Mouse (Mus musculus): ENCODE data around the gene Nrip1. TPM values are rescaled to one million over a fixed set of nuclear protein-coding genes. Genes with fewer than 3 reads are reported as not detected.

Nrip1 gene
- total and polyA plus RNA-seq, 3 experiments: not detected

DNA sequence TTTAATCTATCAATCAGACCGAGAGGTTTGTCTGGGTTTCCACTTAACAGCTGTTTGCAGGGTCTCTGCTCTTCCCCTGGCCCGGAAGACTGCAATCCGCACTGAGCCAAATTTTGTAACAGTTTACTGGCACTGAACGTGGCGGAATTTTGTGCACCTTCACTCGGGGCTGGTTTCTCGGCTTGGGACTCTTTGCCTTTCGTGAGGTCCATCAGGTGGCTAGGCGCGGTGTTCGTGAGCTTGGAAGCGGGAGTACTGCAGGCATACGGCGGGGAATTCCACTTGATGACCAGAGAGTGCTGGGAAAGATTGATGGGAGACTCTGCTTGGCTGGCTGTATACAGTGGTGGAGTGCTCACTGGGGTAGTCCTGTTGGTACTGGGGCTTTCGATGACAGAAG lies 81.0 kb downstream of the Nrip1 start:
- H3K27ac ChIP-seq (ENCODE audit: insufficient read depth, low read depth): no peak overlapping the region
- in situ Hi-C loops (cut with MboI; ENCODE audit: low pct_ligation_motif_present, low pct_unique_long_range_greater_than_20kb, low sequenced_read_pairs): no loop called here

DNA sequence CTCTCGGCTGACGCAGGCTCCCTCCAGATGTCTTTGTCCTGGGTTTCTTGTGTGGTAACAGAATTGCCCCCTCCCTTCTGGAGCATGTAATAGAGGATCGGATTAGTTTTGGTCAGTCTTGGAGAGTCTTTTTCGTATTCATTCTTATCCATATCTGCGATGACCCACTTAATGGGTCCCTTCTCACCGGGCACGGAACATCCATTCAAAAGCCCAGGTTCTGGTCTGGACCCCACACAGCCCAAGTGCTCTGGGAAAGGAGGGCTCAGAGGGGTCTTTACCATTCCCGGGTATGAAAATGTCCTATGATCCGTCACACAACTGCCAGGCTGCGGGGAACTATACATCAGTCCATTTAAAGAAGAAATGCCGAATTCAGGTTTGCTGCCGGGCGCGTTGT lies 82.3 kb downstream of the Nrip1 start:
- DNase-seq (ENCODE audit: extremely low read depth): no peak
- in situ Hi-C loops (cut with MboI; ENCODE audit: low pct_ligation_motif_present, low pct_unique_long_range_greater_than_20kb, low sequenced_read_pairs) (no loop called here), dilution Hi-C loops (cut with MboI; ENCODE audit: extremely low pct_ligation_motif_present, extremely low pct_unique_long_range_greater_than_20kb, low sequenced_read_pairs) (no loop called here)
- TF ChIP-seq JUND (conservative IDR thresholded peaks at IDR 0.05; ENCODE audit: low read depth, low read length) (no peak), MYC (IDR thresholded peaks at IDR 0.05; ENCODE audit: low read depth, low read length) (no peak), NELFE (IDR thresholded peaks at IDR 0.05; ENCODE audit: low read depth, low read length) (no peak), SMC3 (IDR thresholded peaks at IDR 0.05; ENCODE audit: low read depth, low read length) (no peak), NRF1 (IDR thresholded peaks at IDR 0.05; ENCODE audit: low read depth, low read length) (no peak), CTCF (conservative IDR thresholded peaks at IDR 0.05 in 1 of 2, IDR thresholded peaks at IDR 0.05 in 1 of 2; ENCODE audit: low read depth in 2 of 2, low read length in 2 of 2) (no peak), PAX5 (IDR thresholded peaks at IDR 0.05; ENCODE audit: low read length) (no peak), MAZ (IDR thresholded peaks at IDR 0.05; ENCODE audit: low read depth, low read length) (no peak), ELF1 (IDR thresholded peaks at IDR 0.05; ENCODE audit: low read depth, low read length) (no peak), ZMIZ1 (IDR thresholded peaks at IDR 0.05; ENCODE audit: low read depth, low read length) (no peak), BHLHE40 (IDR thresholded peaks at IDR 0.05; ENCODE audit: low read depth, low read length) (no peak), EP300 (IDR thresholded peaks at IDR 0.05; ENCODE audit: low read length) (no peak), USF1 (IDR thresholded peaks at IDR 0.05; ENCODE audit: low read depth, low read length) (no peak), RAD21 (IDR thresholded peaks at IDR 0.05; ENCODE audit: low read depth, low read length) (no peak)
- Histone ChIP-seq H3K27me3 (replicated peaks) (no peaks in the 10 kb centered on the region), H3K9me3 (replicated peaks; ENCODE audit: low read length) (peaks cover 65% of the 10 kb centered on the region), H3K36me3 (replicated peaks in 1 of 2; ENCODE audit: control insufficient read depth in 1 of 2, insufficient read depth in 1 of 2, low read length in 1 of 2) (no peaks in the 10 kb centered on the region), H3K9ac (ENCODE audit: insufficient read depth, low read depth) (no peak overlapping the region), H3K79me2 (replicated peaks; ENCODE audit: control insufficient read depth, extremely low read depth, insufficient read depth, poor library complexity, severe bottlenecking) (no peaks in the 10 kb centered on the region), H3K4me1 (ENCODE audit: control insufficient read depth in 1 of 2, insufficient read depth in 2 of 2) (no peaks in the 10 kb centered on the region), H3K4me2 (ENCODE audit: insufficient read depth, low read depth, poor library complexity, severe bottlenecking) (no peak overlapping the region), H3K27ac (ENCODE audit: insufficient read depth, low read depth) (no peak overlapping the region), H3K4me3 (replicated peaks in 1 of 3; ENCODE audit: low read depth in 2 of 3, low read length in 2 of 3, poor library complexity in 1 of 3) (no peak overlapping the region)

More for the DNA sequence above, 81.0 kb downstream of the Nrip1 start:
- TF ChIP-seq CTCF (conservative IDR thresholded peaks at IDR 0.05 in 1 of 2, IDR thresholded peaks at IDR 0.05 in 1 of 2; ENCODE audit: low read depth in 2 of 2, low read length in 2 of 2): no peak
- TF ChIP-seq USF1 (IDR thresholded peaks at IDR 0.05; ENCODE audit: low read depth, low read length): no peak
- no peak for DNase-seq (ENCODE audit: extremely low read depth)
- Histone ChIP-seq H3K4me2 (ENCODE audit: insufficient read depth, low read depth, poor library complexity, severe bottlenecking) (no peak overlapping the region), H3K36me3 (replicated peaks in 1 of 2; ENCODE audit: control insufficient read depth in 1 of 2, insufficient read depth in 1 of 2, low read length in 1 of 2) (no peaks in the 10 kb centered on the region), H3K9me3 (replicated peaks; ENCODE audit: low read length) (peaks cover 66% of the 10 kb centered on the region), H3K79me2 (replicated peaks; ENCODE audit: control insufficient read depth, extremely low read depth, insufficient read depth, poor library complexity, severe bottlenecking) (no peaks in the 10 kb centered on the region), H3K9ac (ENCODE audit: insufficient read depth, low read depth) (no peak overlapping the region), H3K4me1 (ENCODE audit: control insufficient read depth in 1 of 2, insufficient read depth in 2 of 2) (no peaks in the 10 kb centered on the region), H3K4me3 (replicated peaks in 1 of 3; ENCODE audit: low read depth in 2 of 3, low read length in 2 of 3, poor library complexity in 1 of 3) (no peak overlapping the region), H3K27me3 (replicated peaks) (no peaks in the 10 kb centered on the region)
- dilution Hi-C loops (cut with MboI; ENCODE audit: extremely low pct_ligation_motif_present, extremely low pct_unique_long_range_greater_than_20kb, low sequenced_read_pairs): no loop called here

DNA sequence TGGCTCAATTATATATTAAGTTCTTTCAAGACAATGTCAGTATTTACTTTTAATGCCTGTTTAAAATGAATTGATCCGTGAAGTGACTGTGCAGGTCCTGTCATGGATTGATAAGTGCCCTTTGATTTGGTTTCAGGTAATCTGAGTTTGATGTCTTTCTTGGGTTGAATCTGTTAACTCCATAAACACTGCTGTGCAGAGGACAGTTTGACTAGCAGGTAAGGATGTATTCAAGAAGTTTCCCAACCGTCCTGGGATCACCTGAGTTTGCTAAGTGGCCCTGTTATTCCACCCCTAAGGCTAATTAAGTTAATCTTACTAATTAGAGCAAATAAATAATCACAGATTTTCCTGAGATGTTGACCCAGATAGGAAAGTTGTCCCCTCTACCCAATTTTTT lies 84.1 kb downstream of the Nrip1 start:
- no peaks in the 10 kb centered on the region for H3K36me3 ChIP-seq (replicated peaks in 1 of 2; ENCODE audit: control insufficient read depth in 1 of 2, insufficient read depth in 1 of 2, low read length in 1 of 2)
- no peak for DNase-seq (ENCODE audit: extremely low read depth)
- in situ Hi-C loops (cut with MboI; ENCODE audit: low pct_ligation_motif_present, low pct_unique_long_range_greater_than_20kb, low sequenced_read_pairs) (no loop called here), dilution Hi-C loops (cut with MboI; ENCODE audit: extremely low pct_ligation_motif_present, extremely low pct_unique_long_range_greater_than_20kb, low sequenced_read_pairs) (no loop called here)
- no peak overlapping the region for H3K9ac ChIP-seq (ENCODE audit: insufficient read depth, low read depth)
- peaks cover 65% of the 10 kb centered on the region for H3K9me3 ChIP-seq (replicated peaks; ENCODE audit: low read length)
- no peaks in the 10 kb centered on the region for H3K79me2 ChIP-seq (replicated peaks; ENCODE audit: control insufficient read depth, extremely low read depth, insufficient read depth, poor library complexity, severe bottlenecking)
- H3K4me1 ChIP-seq (ENCODE audit: control insufficient read depth in 1 of 2, insufficient read depth in 2 of 2): no peaks in the 10 kb centered on the region
- H3K4me2 ChIP-seq (ENCODE audit: insufficient read depth, low read depth, poor library complexity, severe bottlenecking): no peak overlapping the region
- no peak overlapping the region for H3K27ac ChIP-seq (ENCODE audit: insufficient read depth, low read depth)
- no peak overlapping the region for H3K4me3 ChIP-seq (replicated peaks in 1 of 3; ENCODE audit: low read depth in 2 of 3, low read length in 2 of 3, poor library complexity in 1 of 3)
- no peaks in the 10 kb centered on the region for H3K27me3 ChIP-seq (replicated peaks)
- TF ChIP-seq JUND (conservative IDR thresholded peaks at IDR 0.05; ENCODE audit: low read depth, low read length): no peak
- TF ChIP-seq NRF1 (IDR thresholded peaks at IDR 0.05; ENCODE audit: low read depth, low read length): no peak
- no peak for TF ChIP-seq ETS1 (conservative IDR thresholded peaks at IDR 0.05; ENCODE audit: low read depth, low read length)
- TF ChIP-seq MAFK (IDR thresholded peaks at IDR 0.05; ENCODE audit: insufficient replicate concordance, low read length): no peak
- no peak for TF ChIP-seq KAT2A (IDR thresholded peaks at IDR 0.05; ENCODE audit: insufficient replicate concordance, low read length)
- TF ChIP-seq JUN (IDR thresholded peaks at IDR 0.05; ENCODE audit: insufficient read depth, low read depth, low read length): no peak
- no peak for TF ChIP-seq EP300 (IDR thresholded peaks at IDR 0.05; ENCODE audit: low read length)
- no peak for TF ChIP-seq TBP (conservative IDR thresholded peaks at IDR 0.05; ENCODE audit: low read depth, low read length)
- TF ChIP-seq HCFC1 (IDR thresholded peaks at IDR 0.05; ENCODE audit: low read depth, low read length): no peak
- no peak for TF ChIP-seq MXI1 (IDR thresholded peaks at IDR 0.05; ENCODE audit: low read depth, low read length)
- no peak for TF ChIP-seq GABPA (IDR thresholded peaks at IDR 0.05; ENCODE audit: insufficient replicate concordance, low read depth, low read length)
- TF ChIP-seq IRF4 (IDR thresholded peaks at IDR 0.05; ENCODE audit: low read depth, low read length): no peak
- TF ChIP-seq MEF2A (IDR thresholded peaks at IDR 0.05; ENCODE audit: borderline replicate concordance, low read depth, low read length): no peak
- TF ChIP-seq CTCF (conservative IDR thresholded peaks at IDR 0.05 in 1 of 2, IDR thresholded peaks at IDR 0.05 in 1 of 2; ENCODE audit: low read depth in 2 of 2, low read length in 2 of 2): no peak
- no peak for TF ChIP-seq ZKSCAN1 (IDR thresholded peaks at IDR 0.05; ENCODE audit: borderline replicate concordance, low read depth, low read length)
- TF ChIP-seq USF1 (IDR thresholded peaks at IDR 0.05; ENCODE audit: low read depth, low read length): no peak

All from CH12.LX (cell line).